Mouse (Mus musculus) C2C12 (cell line): ENCODE measurements around the gene Acbd6. TPM values are rescaled to one million over a fixed set of nuclear protein-coding genes. Genes with fewer than 3 reads are reported as not detected.

Experiments used
- H3K27me3 ChIP-seq: one replicate; pipeline ENCODE4 v1.6.1; 2011; ENCODE audit not compliant: control insufficient read depth, insufficient read depth, insufficient read length
- H3K36me3 ChIP-seq: one replicate; pipeline ENCODE4 v1.6.1; 2011; ENCODE audit not compliant: control insufficient read depth, insufficient read depth
- H3K4me3 ChIP-seq: one replicate; pipeline ENCODE4 v1.5.1; 2011; ENCODE audit warnings: mild to moderate bottlenecking, control low read depth; ENCODE audit not compliant: poor library complexity, insufficient read depth, severe bottlenecking
- H3K79me2 ChIP-seq: one replicate; pipeline ENCODE4 v1.6.1; 2011; ENCODE audit not compliant: control insufficient read depth, insufficient read depth
- H3K79me3 ChIP-seq: one replicate; pipeline ENCODE4 v1.6.1; 2011; ENCODE audit warnings: low read depth, control low read depth
- H3ac ChIP-seq: one replicate; pipeline ENCODE3; 2011; ENCODE audit warnings: low read depth; ENCODE audit not compliant: control insufficient read depth, insufficient read length
- CEBPB ChIP-seq: IDR thresholded peaks from one replicate; pipeline ENCODE4 v1.6.1; 2011; ENCODE audit warnings: low read depth, mild to moderate bottlenecking, control low read depth, moderate library complexity
- CTCF ChIP-seq: IDR thresholded peaks from one replicate; pipeline ENCODE4 v1.5.1; 2011; ENCODE audit not compliant: control insufficient read depth, insufficient read depth, insufficient read length
- FOSL1 ChIP-seq: IDR thresholded peaks from one replicate; pipeline ENCODE4 v1.8.0; 2011; ENCODE audit warnings: mild to moderate bottlenecking, low read length; ENCODE audit not compliant: poor library complexity, insufficient read depth, severe bottlenecking
- MAX ChIP-seq: IDR thresholded peaks from one replicate; pipeline ENCODE4 v1.6.1; 2011; ENCODE audit warnings: mild to moderate bottlenecking, control low read depth
- MYOD1 ChIP-seq: IDR thresholded peaks from one replicate; pipeline ENCODE4 v1.6.1; 2011; ENCODE audit warnings: low read depth; ENCODE audit not compliant: control insufficient read depth, insufficient read length
- MYOG ChIP-seq: IDR thresholded peaks from one replicate; pipeline ENCODE4 v1.6.1; 2011; ENCODE audit not compliant: control insufficient read depth, insufficient read length; ENCODE audit errors: extremely low read depth
- USF1 ChIP-seq: IDR thresholded peaks from one replicate; pipeline ENCODE4 v1.6.1; 2011; ENCODE audit warnings: low read depth, mild to moderate bottlenecking, control low read depth, moderate library complexity
- polyA plus RNA-seq: library from polyadenylated mRNA; unstranded; fragments of >200 nt; fragmentation: generic; extraction: Trizol; gene quantifications from one replicate; pipeline ENCODE4 v1.2.1, GENCODE M21; 2012; ENCODE audit warnings: missing spikeins

The Acbd6 gene
- polyA plus RNA-seq, 1 experiment: 70.3 TPM

GRCm38 (mm10) chr1:155636648-155637047 is 78.7 kb downstream of the Acbd6 start:
- H3K79me2 ChIP-seq: no peaks in the 10 kb centered on the region
- no peak overlapping the region for H3K4me3 ChIP-seq
- H3K27me3 ChIP-seq: no peaks in the 10 kb centered on the region
- no peak for TF ChIP-seq CEBPB
- TF ChIP-seq MYOG: no peak
- no peak for TF ChIP-seq USF1
- TF ChIP-seq FOSL1: no peak
- no peak for TF ChIP-seq CTCF
- no peaks in the 10 kb centered on the region for H3K79me3 ChIP-seq
- H3K36me3 ChIP-seq: no peaks in the 10 kb centered on the region
- no peak overlapping the region for H3ac ChIP-seq

GRCm38 (mm10) chr1:155645816-155646215 is 87.9 kb downstream of the Acbd6 start:
- Histone ChIP-seq H3K27me3 (no peaks in the 10 kb centered on the region), H3K36me3 (no peaks in the 10 kb centered on the region), H3K4me3 (no peak overlapping the region), H3K79me3 (no peaks in the 10 kb centered on the region), H3K79me2 (no peaks in the 10 kb centered on the region), H3ac (no peak overlapping the region)
- no peak for TF ChIP-seq FOSL1
- TF ChIP-seq CTCF: no peak
- no peak for TF ChIP-seq MYOG

- H3ac ChIP-seq: no peak overlapping the region
- H3K36me3 ChIP-seq: no peaks in the 10 kb centered on the region
- H3K79me2 ChIP-seq: no peaks in the 10 kb centered on the region
- no peaks in the 10 kb centered on the region for H3K27me3 ChIP-seq
- no peak overlapping the region for H3K4me3 ChIP-seq
- TF ChIP-seq MYOD1 (no peak), FOSL1 (no peak), CTCF (no peak), MYOG (no peak), CEBPB (no peak), USF1 (no peak), MAX (no peak)
- H3K79me3 ChIP-seq: no peaks in the 10 kb centered on the region
These were observed 88.7 kb downstream of the Acbd6 start for GRCm38 (mm10) chr1:155646345-155647307.

- TF ChIP-seq MYOG (no peak), MAX (no peak), FOSL1 (no peak), MYOD1 (no peak), USF1 (no peak), CEBPB (no peak), CTCF (no peak)
- no peak overlapping the region for H3K4me3 ChIP-seq
- H3K27me3 ChIP-seq: no peaks in the 10 kb centered on the region
- no peaks in the 10 kb centered on the region for H3K36me3 ChIP-seq
- no peak overlapping the region for H3ac ChIP-seq
- H3K79me2 ChIP-seq: no peaks in the 10 kb centered on the region
- H3K79me3 ChIP-seq: no peaks in the 10 kb centered on the region
These were observed 92.4 kb downstream of the Acbd6 start for GRCm38 (mm10) chr1:155650121-155650846.

- Histone ChIP-seq H3K79me2 (no peaks in the 10 kb centered on the region), H3ac (no peak overlapping the region), H3K36me3 (no peaks in the 10 kb centered on the region), H3K79me3 (no peaks in the 10 kb centered on the region), H3K4me3 (no peak overlapping the region), H3K27me3 (no peaks in the 10 kb centered on the region)
- no peak for TF ChIP-seq CEBPB
These were observed 97.0 kb downstream of the Acbd6 start for GRCm38 (mm10) chr1:155654961-155655360.
